Mouse (Mus musculus) erythroblast, embryonic 14.5 days (primary cell): ENCODE measurements around the gene Ramac. TPM values are rescaled to one million over a fixed set of nuclear protein-coding genes. Genes with fewer than 3 reads are reported as not detected.

ENCODE experiments used
- H3K27me3 ChIP-seq: 2 replicates; pipeline ENCODE4 v1.6.1; 2012; ENCODE audit warnings: inconsistent platforms; ENCODE audit not compliant: control insufficient read depth
- H3K36me3 ChIP-seq: 2 replicates; pipeline ENCODE4 v1.6.1; 2012; ENCODE audit warnings: mild to moderate bottlenecking, inconsistent platforms; ENCODE audit not compliant: control insufficient read depth
- H3K4me1 ChIP-seq: 2 replicates; pipeline ENCODE4 v1.6.1; 2012; ENCODE audit warnings: inconsistent platforms; ENCODE audit not compliant: control insufficient read depth
- H3K4me3 ChIP-seq: replicated peaks from 2 replicates; pipeline ENCODE3; 2012; ENCODE audit warnings: moderate library complexity, mild to moderate bottlenecking, inconsistent platforms
- H3K9me3 ChIP-seq: 2 replicates; pipeline ENCODE4 v1.6.1; 2012; ENCODE audit warnings: low read length, inconsistent platforms, mixed read lengths; ENCODE audit not compliant: control insufficient read depth
- GATA1 ChIP-seq: IDR thresholded peaks from 2 replicates; pipeline ENCODE4 v1.6.1; 2012; ENCODE audit warnings: low read length, inconsistent platforms, mixed read lengths
- TAL1 ChIP-seq: IDR thresholded peaks from 3 replicates; pipeline ENCODE4 v1.6.1; 2012; ENCODE audit warnings: low read length, inconsistent platforms, mixed read lengths
- polyA plus RNA-seq: library from polyadenylated mRNA; stranded (reverse); fragments of >175 nt; gene quantifications from 2 replicates; pipeline ENCODE4 v1.2.3, GENCODE M21; 2012

The Ramac gene
- polyA plus RNA-seq, 1 experiment = 2.3 TPM

GRCm38 (mm10) chr7:81772786-81773539 lies 10.2 kb downstream of the Ramac start:
- no peaks in the 10 kb centered on the region for H3K27me3 ChIP-seq
- TF ChIP-seq TAL1 = no peak
- peaks cover 24% of the 10 kb centered on the region for H3K36me3 ChIP-seq
- no peaks in the 10 kb centered on the region for H3K9me3 ChIP-seq
- no peaks in the 10 kb centered on the region; the same call in 1 of the 2 replicates for H3K4me1 ChIP-seq
- no peak overlapping the region for H3K4me3 ChIP-seq

DNA sequence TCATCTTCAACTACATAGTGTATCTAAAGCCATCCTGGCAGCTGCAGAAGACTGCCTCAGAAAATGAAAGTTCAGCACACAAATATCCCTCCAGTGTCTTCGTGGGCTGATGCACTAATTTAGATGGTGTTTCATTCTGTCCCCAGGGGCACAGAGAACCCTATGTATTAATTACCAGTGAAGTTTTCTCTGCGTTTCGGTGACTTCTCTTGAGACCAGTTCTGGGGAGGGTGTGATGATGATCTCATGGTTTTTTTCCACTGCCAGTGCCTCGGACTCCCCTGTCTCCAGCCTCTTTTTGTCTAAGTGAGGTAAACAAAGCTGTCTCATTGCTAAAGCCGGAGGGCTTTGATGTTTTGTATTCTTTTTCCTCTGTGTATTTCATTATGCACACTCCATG lies 12.6 kb downstream of the Ramac start:
- Histone ChIP-seq H3K9me3 (peaks cover 1% of the 10 kb centered on the region), H3K4me3 (no peak overlapping the region), H3K4me1 (no peaks in the 10 kb centered on the region; the same call in 1 of the 2 replicates), H3K27me3 (no peaks in the 10 kb centered on the region), H3K36me3 (peaks cover 30% of the 10 kb centered on the region)
- TF ChIP-seq GATA1 = no peak
- no peak for TF ChIP-seq TAL1

DNA sequence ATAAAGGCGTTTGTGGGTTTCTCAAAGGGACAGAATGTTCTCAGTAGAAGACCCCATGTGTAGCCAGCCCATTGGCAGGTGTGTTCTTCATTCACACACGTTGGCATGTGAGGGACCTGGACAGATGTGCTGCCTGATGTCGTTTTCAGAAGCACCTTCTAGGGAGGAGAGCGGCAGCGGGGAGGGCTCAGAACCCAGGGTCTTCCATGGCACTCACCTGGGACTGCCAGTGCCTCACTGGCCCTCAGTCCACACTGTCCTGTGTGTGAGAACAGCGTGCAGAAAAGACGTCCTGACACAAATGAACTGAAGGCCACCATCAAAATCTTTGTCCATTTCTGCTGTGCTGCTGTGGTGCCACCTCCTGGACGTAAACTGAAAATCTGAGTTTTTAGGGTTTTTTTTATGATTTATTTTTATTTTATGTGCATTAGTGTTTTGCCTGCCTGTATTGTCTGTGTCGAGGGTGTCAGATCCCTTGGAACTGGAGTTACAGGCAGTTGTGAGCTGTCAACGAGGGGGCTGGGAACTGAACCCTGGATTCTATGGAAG lies 15.0 kb downstream of the Ramac start:
- peaks cover 7% of the 10 kb centered on the region for H3K9me3 ChIP-seq
- peaks cover 39% of the 10 kb centered on the region for H3K36me3 ChIP-seq
- H3K27me3 ChIP-seq = no peaks in the 10 kb centered on the region
- H3K4me1 ChIP-seq = no peaks in the 10 kb centered on the region; the same call in 1 of the 2 replicates
- TF ChIP-seq TAL1 (no peak), GATA1 (no peak)
- no peak overlapping the region for H3K4me3 ChIP-seq

DNA sequence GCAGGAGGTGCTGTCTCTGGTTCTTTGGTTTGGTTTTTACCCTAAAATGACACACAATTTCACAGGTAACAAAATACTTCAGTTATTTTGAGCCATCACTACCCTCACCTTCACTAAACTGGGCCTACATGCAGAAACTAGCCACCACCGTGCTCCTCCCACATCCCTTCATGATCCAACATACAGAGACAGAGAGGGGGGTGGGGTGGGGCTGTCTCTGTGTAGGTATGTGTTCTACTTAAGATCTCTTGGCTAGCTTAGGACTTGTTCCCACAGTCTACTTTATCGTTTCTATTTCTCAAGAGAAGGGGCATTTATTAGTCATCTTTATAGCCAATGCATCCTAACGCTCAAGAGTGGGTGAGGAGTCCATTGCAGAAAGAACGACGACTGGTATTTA lies 25.8 kb downstream of the Ramac start:
- TF ChIP-seq GATA1 (no peak), TAL1 (no peak)
- H3K27me3 ChIP-seq = no peaks in the 10 kb centered on the region
- peak overlapping the region; percentile 90 for H3K4me3 ChIP-seq
- no peaks in the 10 kb centered on the region for H3K9me3 ChIP-seq
- peaks cover 28% of the 10 kb centered on the region for H3K36me3 ChIP-seq
- H3K4me1 ChIP-seq = peaks cover 21% of the 10 kb centered on the region

GRCm38 (mm10) chr7:81789095-81789757 lies 26.5 kb downstream of the Ramac start, which contains the start of gene 3110040N11Rik:
Gene 3110040N11Rik, minus strand, starts transcription at chr7:81789478.
- H3K4me1 ChIP-seq = peaks cover 21% of the 10 kb centered on the region
- H3K9me3 ChIP-seq = no peaks in the 10 kb centered on the region
- peak within 1 kb of the TSS; percentile 90 for H3K4me3 ChIP-seq
- H3K36me3 ChIP-seq = peaks cover 34% of the 10 kb centered on the region
- H3K27me3 ChIP-seq = no peaks in the 10 kb centered on the region
- TF ChIP-seq GATA1 = no peak
- no peak for TF ChIP-seq TAL1

DNA sequence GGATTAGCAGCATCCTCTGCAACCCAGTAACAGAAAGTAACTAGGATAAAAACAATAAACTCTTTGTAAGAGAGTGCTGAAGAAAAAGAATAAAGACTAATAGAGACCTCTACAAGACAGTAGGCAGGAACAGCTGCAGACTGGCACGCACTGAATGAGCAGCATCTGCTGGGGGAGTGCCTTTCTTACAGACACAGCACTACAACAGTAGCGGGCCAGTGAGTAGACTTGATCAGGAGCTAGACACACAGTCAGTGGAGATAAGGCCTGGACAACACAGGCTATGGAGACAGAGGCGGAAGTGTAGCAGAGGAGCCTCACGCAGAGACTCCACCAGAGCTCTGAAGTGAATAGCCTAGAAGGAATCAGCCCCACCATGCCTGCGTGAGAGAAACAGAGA lies 43.3 kb downstream of the Ramac start:
- Histone ChIP-seq H3K36me3 (peaks cover 41% of the 10 kb centered on the region), H3K9me3 (no peaks in the 10 kb centered on the region), H3K4me1 (peaks cover 4% of the 10 kb centered on the region), H3K27me3 (no peaks in the 10 kb centered on the region), H3K4me3 (no peak overlapping the region)
- TF ChIP-seq GATA1 (no peak), TAL1 (no peak)

Other genes with a start within 250 kb of the Ramac start
- gene Fsd2, start 196.0 kb upstream of the Ramac start, polyA plus RNA-seq = not detected in 2 replicates
- 3.9 and 4.5 TPM in 2 replicates for gene Whamm, start 191.7 kb upstream of the Ramac start, polyA plus RNA-seq
- gene Homer2, start 55.4 kb upstream of the Ramac start, polyA plus RNA-seq = 0.05 and 0.19 TPM in 2 replicates
- 0.50 and 1.6 TPM in 2 replicates for gene 3110040N11Rik, start 26.6 kb downstream of the Ramac start, polyA plus RNA-seq
- 0.44 and 0.58 TPM in 2 replicates for gene Btbd1, start 66.5 kb downstream of the Ramac start, polyA plus RNA-seq
- not detected in 2 replicates for gene Gm10160, start 92.9 kb downstream of the Ramac start, polyA plus RNA-seq
- gene Tm6sf1, start 96.1 kb downstream of the Ramac start, polyA plus RNA-seq = 0.06 and 0.25 TPM in 2 replicates
- gene Hdgfl3, start 171.5 kb downstream of the Ramac start, polyA plus RNA-seq = not detected in 2 replicates
- 0.01 TPM in 1 of 2 replicates, not detected in the other for gene Bnc1, start 229.4 kb downstream of the Ramac start, polyA plus RNA-seq